Mouse (Mus musculus): ENCODE measurements around the gene Tfb1m. TPM values are rescaled to one million over a fixed set of nuclear protein-coding genes. Genes with fewer than 3 reads are reported as not detected.

Gene Tfb1m
- total RNA-seq (2014; rRNA removed) (14.2 and 15.8 TPM in 2 replicates), polyA plus RNA-seq (2012; rRNA removed) (3.3 and 5.0 TPM in 2 replicates)

GRCm38 (mm10) chr17:3557331-3558311, at the start of gene Tfb1m:
Tfb1m (minus strand) TSS chr17:3557781.
- peak within 1 kb of the TSS; percentile 77 for H3K4me3 ChIP-seq (ENCODE audit: insufficient read depth, low read depth, low read length)
- H3K4me1 ChIP-seq (ENCODE audit: control insufficient read depth, insufficient read depth, low read length): peaks cover 2% of the 10 kb centered on the region
- under 1% methylated on average over 60 of the region's 60 CpGs for WGBS
- TF ChIP-seq POLR2A (IDR thresholded peaks at IDR 0.05; ENCODE audit: extremely low read depth, insufficient read depth, low read length) (peak; percentile 58; the same call in 1 of the 2 replicates), CTCF (IDR thresholded peaks at IDR 0.05; ENCODE audit: low read depth, low read length) (no peak)
- peak; percentile 99 for DNase-seq (ENCODE audit: extremely low read depth, low read depth, low spot score)
- peak within 1 kb of the TSS; percentile 74 for H3K27ac ChIP-seq (replicated peaks; ENCODE audit: insufficient read depth, low read depth, low read length)
- H3K27me3 ChIP-seq (ENCODE audit: control insufficient read depth, insufficient read depth, low read length): no peaks in the 10 kb centered on the region
- peaks cover 2% of the 10 kb centered on the region; the same call in 1 of the 2 replicates for H3K36me3 ChIP-seq (ENCODE audit: control insufficient read depth, insufficient read depth, low read length)
- no peaks in the 10 kb centered on the region for H3K79me2 ChIP-seq (ENCODE audit: control insufficient read depth, insufficient read depth, low read length)
- peak within 1 kb of the TSS; percentile 60 for H3K9ac ChIP-seq (ENCODE audit: low read depth, low read length)

GRCm38 (mm10) chr17:3602954-3603672, 45.5 kb upstream of the Tfb1m start:
- DNase-seq (ENCODE audit: extremely low read depth, low read depth, low spot score): no peak
- 81% methylated on average over 6 of the region's 6 CpGs for WGBS
- no peaks in the 10 kb centered on the region for H3K27me3 ChIP-seq (ENCODE audit: control insufficient read depth, insufficient read depth, low read length)
- H3K4me3 ChIP-seq (ENCODE audit: insufficient read depth, low read depth, low read length): no peak overlapping the region
- no peaks in the 10 kb centered on the region for H3K36me3 ChIP-seq (ENCODE audit: control insufficient read depth, insufficient read depth, low read length)
- no peaks in the 10 kb centered on the region for H3K79me2 ChIP-seq (ENCODE audit: control insufficient read depth, insufficient read depth, low read length)
- no peak overlapping the region for H3K27ac ChIP-seq (replicated peaks; ENCODE audit: insufficient read depth, low read depth, low read length)
- TF ChIP-seq CTCF (IDR thresholded peaks at IDR 0.05; ENCODE audit: low read depth, low read length) (no peak), POLR2A (IDR thresholded peaks at IDR 0.05; ENCODE audit: extremely low read depth, insufficient read depth, low read length) (no peak)
- H3K4me1 ChIP-seq (ENCODE audit: control insufficient read depth, insufficient read depth, low read length): no peaks in the 10 kb centered on the region
- no peak overlapping the region for H3K9ac ChIP-seq (ENCODE audit: low read depth, low read length)

- Histone ChIP-seq H3K4me1 (ENCODE audit: control insufficient read depth, insufficient read depth, low read length) (no peaks in the 10 kb centered on the region), H3K36me3 (ENCODE audit: control insufficient read depth, insufficient read depth, low read length) (no peaks in the 10 kb centered on the region), H3K9ac (ENCODE audit: low read depth, low read length) (no peak overlapping the region), H3K27me3 (ENCODE audit: control insufficient read depth, insufficient read depth, low read length) (no peaks in the 10 kb centered on the region), H3K4me3 (ENCODE audit: insufficient read depth, low read depth, low read length) (no peak overlapping the region), H3K27ac (replicated peaks; ENCODE audit: insufficient read depth, low read depth, low read length) (no peak overlapping the region), H3K79me2 (ENCODE audit: control insufficient read depth, insufficient read depth, low read length) (no peaks in the 10 kb centered on the region)
- no peak for DNase-seq (ENCODE audit: extremely low read depth, low read depth, low spot score)
- TF ChIP-seq CTCF (IDR thresholded peaks at IDR 0.05; ENCODE audit: low read depth, low read length) (no peak), POLR2A (IDR thresholded peaks at IDR 0.05; ENCODE audit: extremely low read depth, insufficient read depth, low read length) (no peak)
- WGBS: 75% methylated on average over 1 of the region's 1 CpGs
These were observed 40.8 kb upstream of the Tfb1m start for GRCm38 (mm10) chr17:3598393-3598792.

GRCm38 (mm10) chr17:3597866-3598265, 40.3 kb upstream of the Tfb1m start:
- DNase-seq (ENCODE audit: extremely low read depth, low read depth, low spot score): no peak
- H3K79me2 ChIP-seq (ENCODE audit: control insufficient read depth, insufficient read depth, low read length): no peaks in the 10 kb centered on the region

GRCm38 (mm10) chr17:3597130-3597529, 39.5 kb upstream of the Tfb1m start:
- peak; percentile 13 for DNase-seq (ENCODE audit: extremely low read depth, low read depth, low spot score)
- no peak overlapping the region; the same call in 1 of the 2 replicates for H3K27ac ChIP-seq (replicated peaks; ENCODE audit: insufficient read depth, low read depth, low read length)
- H3K36me3 ChIP-seq (ENCODE audit: control insufficient read depth, insufficient read depth, low read length): no peaks in the 10 kb centered on the region
- WGBS: 81% methylated on average over 1 of the region's 1 CpGs
- no peaks in the 10 kb centered on the region for H3K27me3 ChIP-seq (ENCODE audit: control insufficient read depth, insufficient read depth, low read length)
- no peak overlapping the region for H3K9ac ChIP-seq (ENCODE audit: low read depth, low read length)
- no peaks in the 10 kb centered on the region for H3K79me2 ChIP-seq (ENCODE audit: control insufficient read depth, insufficient read depth, low read length)
- H3K4me3 ChIP-seq (ENCODE audit: insufficient read depth, low read depth, low read length): no peak overlapping the region
- H3K4me1 ChIP-seq (ENCODE audit: control insufficient read depth, insufficient read depth, low read length): no peaks in the 10 kb centered on the region
- no peak for TF ChIP-seq CTCF (IDR thresholded peaks at IDR 0.05; ENCODE audit: low read depth, low read length)
- no peak for TF ChIP-seq POLR2A (IDR thresholded peaks at IDR 0.05; ENCODE audit: extremely low read depth, insufficient read depth, low read length)

More at GRCm38 (mm10) chr17:3597866-3598265, 40.3 kb upstream of the Tfb1m start:
- TF ChIP-seq POLR2A (IDR thresholded peaks at IDR 0.05; ENCODE audit: extremely low read depth, insufficient read depth, low read length) (no peak), CTCF (IDR thresholded peaks at IDR 0.05; ENCODE audit: low read depth, low read length) (no peak)
- no peaks in the 10 kb centered on the region for H3K27me3 ChIP-seq (ENCODE audit: control insufficient read depth, insufficient read depth, low read length)
- no peak overlapping the region for H3K4me3 ChIP-seq (ENCODE audit: insufficient read depth, low read depth, low read length)
- 77% methylated on average over 1 of the region's 1 CpGs for WGBS
- no peak overlapping the region for H3K9ac ChIP-seq (ENCODE audit: low read depth, low read length)
- H3K27ac ChIP-seq (replicated peaks; ENCODE audit: insufficient read depth, low read depth, low read length): no peak overlapping the region
- no peaks in the 10 kb centered on the region for H3K4me1 ChIP-seq (ENCODE audit: control insufficient read depth, insufficient read depth, low read length)
- H3K36me3 ChIP-seq (ENCODE audit: control insufficient read depth, insufficient read depth, low read length): no peaks in the 10 kb centered on the region
